Mouse (Mus musculus): ENCODE measurements around the gene Cnnm1. TPM values are rescaled to one million over a fixed set of nuclear protein-coding genes. Genes with fewer than 3 reads are reported as not detected.
"Not testable (repeated sequence)": the region's sequence is repeated elsewhere in the genome, so short reads cannot be mapped to it uniquely, and the experiment has no call there.

Gene Cnnm1
- polyA plus RNA-seq, 1 experiment from 2014 or later = 0.34 TPM

DNA sequence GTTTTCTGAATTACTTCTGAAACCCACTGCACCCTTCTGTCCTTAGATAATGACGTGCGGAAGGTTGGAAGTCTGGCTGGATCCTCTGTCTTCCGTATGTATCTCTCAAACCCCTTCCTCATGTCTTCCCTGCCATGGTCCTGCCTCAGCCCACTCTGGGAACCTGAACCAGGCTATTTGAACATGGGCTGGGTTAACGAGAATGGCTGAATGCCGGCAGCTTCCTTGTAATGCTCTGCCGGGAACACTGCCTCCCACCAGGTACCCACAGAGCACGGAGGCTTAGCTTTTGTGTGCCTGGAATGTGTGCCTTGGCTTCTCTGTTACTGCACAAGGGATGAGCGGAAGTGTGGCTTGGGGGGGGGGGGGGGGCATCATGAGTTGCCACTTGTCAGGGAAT, 32.1 kb downstream of the Cnnm1 start:
- H3K4me3 ChIP-seq = no peak overlapping the region
- H3K4me1 ChIP-seq (replicated peaks) = peaks cover 10% of the 10 kb centered on the region
- H3K27me3 ChIP-seq (ENCODE audit: insufficient read depth, poor library complexity, severe bottlenecking) = no peaks in the 10 kb centered on the region
- H3K36me3 ChIP-seq = no peaks in the 10 kb centered on the region
- DNase-seq (ENCODE audit: low spot score) = no peak
- no peak overlapping the region for H3K27ac ChIP-seq
- H3K9me3 ChIP-seq = no peaks in the 10 kb centered on the region
- WGBS = 72% methylated on average over 8 of the region's 8 CpGs

GRCm38 (mm10) chr19:43472781-43473180, 32.5 kb downstream of the Cnnm1 start:
- no peaks in the 10 kb centered on the region for H3K36me3 ChIP-seq
- peaks cover 10% of the 10 kb centered on the region for H3K4me1 ChIP-seq (replicated peaks)
- WGBS = 92% methylated on average over 7 of the region's 7 CpGs
- H3K4me3 ChIP-seq = no peak overlapping the region
- H3K9me3 ChIP-seq = no peaks in the 10 kb centered on the region
- no peak for DNase-seq (ENCODE audit: low spot score)
- no peaks in the 10 kb centered on the region for H3K27me3 ChIP-seq (ENCODE audit: insufficient read depth, poor library complexity, severe bottlenecking)
- H3K27ac ChIP-seq = no peak overlapping the region

- no peak overlapping the region for H3K4me3 ChIP-seq
- H3K36me3 ChIP-seq = no peaks in the 10 kb centered on the region
- WGBS = 60% methylated on average over 2 of the region's 2 CpGs
- no peak overlapping the region for H3K27ac ChIP-seq
- H3K27me3 ChIP-seq (ENCODE audit: insufficient read depth, poor library complexity, severe bottlenecking) = no peaks in the 10 kb centered on the region
- H3K9me3 ChIP-seq = no peaks in the 10 kb centered on the region
- no peak for DNase-seq (ENCODE audit: low spot score)
- H3K4me1 ChIP-seq (replicated peaks) = 0 out of 2 replicates have a peak, but pooled peaks cover 3% of the 10 kb centered on the region
Measured at GRCm38 (mm10) chr19:43475642-43476041, 35.4 kb downstream of the Cnnm1 start.

GRCm38 (mm10) chr19:43476063-43476462, 35.8 kb downstream of the Cnnm1 start:
- Histone ChIP-seq H3K4me1 (replicated peaks) (0 out of 2 replicates have a peak, but pooled peaks cover 3% of the 10 kb centered on the region), H3K27ac (no peak overlapping the region), H3K27me3 (ENCODE audit: insufficient read depth, poor library complexity, severe bottlenecking) (no peaks in the 10 kb centered on the region), H3K36me3 (no peaks in the 10 kb centered on the region), H3K4me3 (no peak overlapping the region), H3K9me3 (no peaks in the 10 kb centered on the region)
- no peak for DNase-seq (ENCODE audit: low spot score)
- 72% methylated on average over 7 of the region's 7 CpGs for whole genome bisulfite sequencing

DNA sequence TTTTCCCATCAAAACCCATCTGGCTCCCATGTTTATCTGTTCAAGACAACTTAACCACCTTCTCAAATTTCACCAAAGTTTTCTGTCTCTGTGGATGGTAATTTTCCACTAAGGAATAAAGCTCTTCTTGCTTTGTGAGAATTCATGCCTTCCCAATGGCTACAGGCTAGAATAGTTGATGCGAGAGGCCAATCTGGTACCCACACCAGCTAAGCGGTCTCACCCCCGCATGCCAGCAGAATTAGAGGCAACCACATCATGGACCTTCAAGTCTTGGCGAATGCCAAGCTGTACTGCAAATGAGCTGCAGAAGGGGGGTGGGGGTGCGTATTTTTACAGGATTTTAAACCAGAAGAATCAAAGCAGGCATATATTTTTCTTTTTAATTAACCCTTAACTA, 37.2 kb downstream of the Cnnm1 start:
- Histone ChIP-seq H3K4me1 (replicated peaks) (0 out of 2 replicates have a peak, but pooled peaks cover 3% of the 10 kb centered on the region), H3K27me3 (ENCODE audit: insufficient read depth, poor library complexity, severe bottlenecking) (no peaks in the 10 kb centered on the region), H3K9me3 (no peaks in the 10 kb centered on the region), H3K4me3 (no peak overlapping the region), H3K36me3 (no peaks in the 10 kb centered on the region), H3K27ac (no peak overlapping the region)
- no peak for DNase-seq (ENCODE audit: low spot score)
- 91% methylated on average over 5 of the region's 5 CpGs for WGBS

- WGBS = 24% methylated on average over 5 of the region's 5 CpGs
- Histone ChIP-seq H3K27me3 (ENCODE audit: insufficient read depth, poor library complexity, severe bottlenecking) (no peaks in the 10 kb centered on the region), H3K4me1 (replicated peaks) (0 out of 2 replicates have a peak, but pooled peaks cover 3% of the 10 kb centered on the region), H3K27ac (no peak overlapping the region), H3K4me3 (no peak overlapping the region), H3K36me3 (no peaks in the 10 kb centered on the region), H3K9me3 (no peaks in the 10 kb centered on the region)
- DNase-seq (ENCODE audit: low spot score) = peak; percentile 61
Measured at GRCm38 (mm10) chr19:43478891-43479290, 38.7 kb downstream of the Cnnm1 start.

GRCm38 (mm10) chr19:43479431-43479830, 39.2 kb downstream of the Cnnm1 start:
- H3K9me3 ChIP-seq = no peaks in the 10 kb centered on the region
- H3K36me3 ChIP-seq = no peaks in the 10 kb centered on the region
- no peaks in the 10 kb centered on the region for H3K27me3 ChIP-seq (ENCODE audit: insufficient read depth, poor library complexity, severe bottlenecking)
- 87% methylated on average over 5 of the region's 5 CpGs for WGBS
- no peak overlapping the region for H3K27ac ChIP-seq
- 0 out of 2 replicates have a peak, but pooled peaks cover 3% of the 10 kb centered on the region for H3K4me1 ChIP-seq (replicated peaks)
- DNase-seq (ENCODE audit: low spot score) = no peak
- H3K4me3 ChIP-seq = no peak overlapping the region

GRCm38 (mm10) chr19:43480512-43480911, 40.3 kb downstream of the Cnnm1 start:
- Histone ChIP-seq H3K4me3 (no peak overlapping the region), H3K4me1 (replicated peaks) (0 out of 2 replicates have a peak, but pooled peaks cover 3% of the 10 kb centered on the region), H3K36me3 (no peaks in the 10 kb centered on the region), H3K9me3 (no peaks in the 10 kb centered on the region), H3K27ac (no peak overlapping the region), H3K27me3 (ENCODE audit: insufficient read depth, poor library complexity, severe bottlenecking) (no peaks in the 10 kb centered on the region)
- WGBS = 69% methylated on average over 9 of the region's 9 CpGs
- no peak for DNase-seq (ENCODE audit: low spot score)

DNA sequence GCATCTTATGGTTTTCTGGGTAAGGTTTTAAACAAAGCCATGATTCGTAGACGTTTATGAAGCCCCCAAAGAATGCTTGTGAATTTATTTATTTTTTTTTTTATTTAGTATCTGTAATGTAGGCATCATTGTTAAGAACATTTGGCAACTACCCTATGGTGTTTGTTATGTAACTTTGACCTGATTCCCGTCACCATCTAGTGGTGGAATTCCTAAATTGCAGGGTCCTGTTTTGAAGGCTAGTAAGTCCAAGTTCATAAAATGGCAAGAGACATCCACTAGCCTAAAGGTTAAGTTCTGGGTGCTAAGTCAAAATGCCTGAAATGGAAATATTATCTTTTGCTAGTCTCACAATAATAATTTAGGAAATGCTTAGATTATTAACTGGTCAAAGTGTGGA, 47.2 kb downstream of the Cnnm1 start:
- H3K9me3 ChIP-seq = no peaks in the 10 kb centered on the region
- 39% methylated on average over 3 of the region's 3 CpGs for WGBS
- H3K27me3 ChIP-seq (ENCODE audit: insufficient read depth, poor library complexity, severe bottlenecking) = no peaks in the 10 kb centered on the region
- no peak overlapping the region for H3K27ac ChIP-seq
- no peaks in the 10 kb centered on the region for H3K4me1 ChIP-seq (replicated peaks)
- DNase-seq (ENCODE audit: low spot score) = no peak
- no peaks in the 10 kb centered on the region for H3K36me3 ChIP-seq
- H3K4me3 ChIP-seq = no peak overlapping the region

DNA sequence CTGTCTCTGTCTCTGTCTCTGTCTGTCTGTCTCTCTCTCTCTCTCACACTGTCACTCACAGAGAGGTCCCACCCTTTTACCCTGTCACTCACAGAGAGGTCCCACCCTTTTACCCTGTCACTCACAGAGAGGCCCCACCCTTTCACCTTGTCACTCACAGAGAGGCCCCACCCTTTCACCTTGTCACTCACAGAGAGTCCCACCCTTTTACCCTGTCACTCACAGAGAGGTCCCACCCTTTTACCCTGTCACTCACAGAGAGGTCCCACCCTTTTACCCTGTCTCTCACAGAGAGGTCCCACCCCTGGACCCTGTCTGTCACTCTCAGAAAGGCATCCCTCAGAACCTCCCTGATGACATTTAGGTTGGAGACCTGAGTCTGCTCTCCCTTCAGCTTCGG, 53.1 kb downstream of the Cnnm1 start:
- not testable (repeated sequence) for H3K36me3 ChIP-seq; H3K27ac ChIP-seq; H3K4me3 ChIP-seq; H3K9me3 ChIP-seq; DNase-seq (ENCODE audit: low spot score)
- peaks cover 19% of the 10 kb centered on the region for H3K27me3 ChIP-seq (ENCODE audit: insufficient read depth, poor library complexity, severe bottlenecking)
- WGBS = 74% methylated on average over 1 of the region's 1 CpGs
- H3K4me1 ChIP-seq (replicated peaks) = peaks cover 17% of the 10 kb centered on the region

GRCm38 (mm10) chr19:43493878-43494277, 53.6 kb downstream of the Cnnm1 start:
- no peaks in the 10 kb centered on the region for H3K9me3 ChIP-seq
- DNase-seq (ENCODE audit: low spot score) = no peak
- peaks cover 6% of the 10 kb centered on the region for H3K36me3 ChIP-seq
- peaks cover 17% of the 10 kb centered on the region for H3K4me1 ChIP-seq (replicated peaks)
- no peak overlapping the region for H3K4me3 ChIP-seq
- no peak overlapping the region for H3K27ac ChIP-seq
- 78% methylated on average over 6 of the region's 6 CpGs for WGBS
- peaks cover 19% of the 10 kb centered on the region for H3K27me3 ChIP-seq (ENCODE audit: insufficient read depth, poor library complexity, severe bottlenecking)

DNA sequence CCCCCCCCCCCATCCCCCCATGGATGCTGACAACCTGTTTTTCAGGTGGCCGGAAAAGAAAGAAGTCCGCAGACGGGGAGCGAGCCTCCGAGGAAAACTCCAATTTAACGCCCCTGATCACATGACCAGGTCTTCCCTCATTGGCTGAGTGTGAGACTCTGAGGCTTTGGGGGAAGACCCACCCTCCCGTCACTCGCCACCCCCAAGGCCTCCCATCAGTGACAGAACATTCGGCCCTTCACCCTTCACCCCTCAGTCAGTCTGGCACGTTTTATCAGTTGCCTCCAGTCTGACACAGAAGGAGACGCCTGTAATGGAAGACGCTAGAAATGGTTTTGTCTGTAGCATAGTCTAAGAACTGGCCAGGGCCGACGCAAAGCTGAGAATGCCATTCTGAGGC, 54.7 kb downstream of the Cnnm1 start:
- peaks cover 17% of the 10 kb centered on the region for H3K4me1 ChIP-seq (replicated peaks)
- H3K27me3 ChIP-seq (ENCODE audit: insufficient read depth, poor library complexity, severe bottlenecking) = peaks cover 19% of the 10 kb centered on the region
- peak; percentile 27 for DNase-seq (ENCODE audit: low spot score)
- H3K27ac ChIP-seq = no peak overlapping the region
- peaks cover 16% of the 10 kb centered on the region for H3K36me3 ChIP-seq
- no peaks in the 10 kb centered on the region for H3K9me3 ChIP-seq
- WGBS = 9% methylated on average over 14 of the region's 14 CpGs
- H3K4me3 ChIP-seq = peak overlapping the region; percentile 50

DNA sequence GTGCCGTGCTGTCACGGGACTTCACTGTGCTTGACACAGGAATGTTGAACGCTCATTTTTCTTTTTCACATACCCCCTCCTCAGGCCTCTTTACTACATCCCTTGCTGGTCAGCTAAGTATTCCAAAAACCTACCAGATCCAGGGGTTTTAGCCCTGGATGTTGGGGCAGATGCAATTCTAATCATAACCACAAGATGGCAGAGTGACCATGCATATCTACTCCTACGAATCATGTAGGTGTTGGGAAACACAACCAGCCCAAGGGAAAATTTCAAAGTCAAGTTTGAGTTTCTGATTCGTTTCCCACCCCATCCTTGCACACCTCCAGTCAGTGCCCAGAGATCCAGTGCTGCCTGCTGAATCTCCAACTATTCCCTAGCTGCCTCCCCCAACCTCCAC, 55.6 kb downstream of the Cnnm1 start:
- Histone ChIP-seq H3K27me3 (ENCODE audit: insufficient read depth, poor library complexity, severe bottlenecking) (peaks cover 19% of the 10 kb centered on the region), H3K36me3 (peaks cover 26% of the 10 kb centered on the region), H3K27ac (no peak overlapping the region), H3K4me1 (replicated peaks) (peaks cover 17% of the 10 kb centered on the region), H3K9me3 (no peaks in the 10 kb centered on the region), H3K4me3 (no peak overlapping the region)
- DNase-seq (ENCODE audit: low spot score) = peak; percentile 52
- 25% methylated on average over 5 of the region's 5 CpGs for WGBS

- Histone ChIP-seq H3K4me1 (replicated peaks) (peaks cover 17% of the 10 kb centered on the region), H3K27ac (no peak overlapping the region), H3K9me3 (no peaks in the 10 kb centered on the region), H3K27me3 (ENCODE audit: insufficient read depth, poor library complexity, severe bottlenecking) (peaks cover 19% of the 10 kb centered on the region), H3K4me3 (no peak overlapping the region), H3K36me3 (peaks cover 39% of the 10 kb centered on the region)
- WGBS = 90% methylated on average over 7 of the region's 7 CpGs
- no peak for DNase-seq (ENCODE audit: low spot score)
Measured at GRCm38 (mm10) chr19:43497440-43497839, 57.2 kb downstream of the Cnnm1 start.
